Mouse (Mus musculus): Measurements from ENCODE around the gene Pou2f2. TPM values are rescaled to one million over a fixed set of nuclear protein-coding genes. Genes with fewer than 3 reads are reported as not detected.
A peak's percentile ranks its signal among the peaks of the same experiment; 100 is the strongest.

Gene Pou2f2
- 10.6 and 17.0 TPM in 2 replicates for polyA plus RNA-seq (2015; fragmentation: Nextera tagmentation; extraction: Ambion mirVana)

- ATAC-seq: peak; percentile 96
- Histone ChIP-seq H3K4me2 (ENCODE audit: low read length) (peak within 1 kb of the TSS; percentile 67), H3K27me3 (replicated peaks; ENCODE audit: control insufficient read depth, insufficient read depth, low read length) (peaks cover 20% of the 10 kb centered on the region), H3K4me3 (replicated peaks; ENCODE audit: low read length) (peak within 1 kb of the TSS; percentile 74), H3K36me3 (ENCODE audit: control insufficient read depth, insufficient read depth) (no peaks in the 10 kb centered on the region), H3K27ac (ENCODE audit: low read length) (peak within 1 kb of the TSS; percentile 100), H3K9ac (replicated peaks; ENCODE audit: low read depth, low read length) (peak within 1 kb of the TSS; percentile 93), H3K9me3 (ENCODE audit: control insufficient read depth, low read length) (no peaks in the 10 kb centered on the region), H3K4me1 (replicated peaks; ENCODE audit: control insufficient read depth, insufficient read depth, low read length) (peaks cover 38% of the 10 kb centered on the region)
- 0% methylated on average over 47 of the region's 56 CpGs for WGBS
Observed at GRCm38 (mm10) chr7:25179606-25180161, at the start of gene Pou2f2. Gene Pou2f2 (minus strand): TSS chr7:25179726.

GRCm38 (mm10) chr7:25227523-25228300 lies 48.2 kb upstream of the Pou2f2 start:
- Histone ChIP-seq H3K27ac (ENCODE audit: low read length) (no peak overlapping the region), H3K4me1 (replicated peaks; ENCODE audit: control insufficient read depth, insufficient read depth, low read length) (peaks cover under 1% of the 10 kb centered on the region; the same call in 1 of the 2 replicates), H3K4me2 (ENCODE audit: low read length) (no peak overlapping the region), H3K27me3 (replicated peaks; ENCODE audit: control insufficient read depth, insufficient read depth, low read length) (no peaks in the 10 kb centered on the region), H3K9me3 (ENCODE audit: control insufficient read depth, low read length) (no peaks in the 10 kb centered on the region), H3K4me3 (replicated peaks; ENCODE audit: low read length) (no peak overlapping the region), H3K9ac (replicated peaks; ENCODE audit: low read depth, low read length) (no peak overlapping the region), H3K36me3 (ENCODE audit: control insufficient read depth, insufficient read depth) (peaks cover 33% of the 10 kb centered on the region)
- no peak for ATAC-seq
- 94% methylated on average over 1 of the region's 1 CpGs for WGBS

- H3K27me3 ChIP-seq (replicated peaks; ENCODE audit: control insufficient read depth, insufficient read depth, low read length): no peaks in the 10 kb centered on the region
- ATAC-seq: no peak
- no peak overlapping the region for H3K4me3 ChIP-seq (replicated peaks; ENCODE audit: low read length)
- no peak overlapping the region for H3K27ac ChIP-seq (ENCODE audit: low read length)
- 84% methylated on average over 10 of the region's 10 CpGs for WGBS
- H3K36me3 ChIP-seq (ENCODE audit: control insufficient read depth, insufficient read depth): peaks cover 14% of the 10 kb centered on the region; the same call in 1 of the 2 replicates
- peak overlapping the region; percentile 92 for H3K4me2 ChIP-seq (ENCODE audit: low read length)
- no peak overlapping the region for H3K9ac ChIP-seq (replicated peaks; ENCODE audit: low read depth, low read length)
- no peaks in the 10 kb centered on the region for H3K9me3 ChIP-seq (ENCODE audit: control insufficient read depth, low read length)
- peaks cover 37% of the 10 kb centered on the region for H3K4me1 ChIP-seq (replicated peaks; ENCODE audit: control insufficient read depth, insufficient read depth, low read length)
Observed at GRCm38 (mm10) chr7:25222275-25222967, 42.9 kb upstream of the Pou2f2 start.

- Histone ChIP-seq H3K36me3 (ENCODE audit: control insufficient read depth, insufficient read depth) (peaks cover 11% of the 10 kb centered on the region; the same call in 1 of the 2 replicates), H3K9ac (replicated peaks; ENCODE audit: low read depth, low read length) (peak within 1 kb of the TSS; percentile 72), H3K27me3 (replicated peaks; ENCODE audit: control insufficient read depth, insufficient read depth, low read length) (no peaks in the 10 kb centered on the region), H3K9me3 (ENCODE audit: control insufficient read depth, low read length) (no peaks in the 10 kb centered on the region), H3K4me2 (ENCODE audit: low read length) (peak within 1 kb of the TSS; percentile 92), H3K4me3 (replicated peaks; ENCODE audit: low read length) (peak within 1 kb of the TSS; percentile 79), H3K4me1 (replicated peaks; ENCODE audit: control insufficient read depth, insufficient read depth, low read length) (peaks cover 37% of the 10 kb centered on the region), H3K27ac (ENCODE audit: low read length) (peak within 1 kb of the TSS; percentile 86)
- ATAC-seq: peak; percentile 98
- under 1% methylated on average over 44 of the region's 45 CpGs for WGBS
Observed at GRCm38 (mm10) chr7:25221102-25221883, 41.8 kb upstream of the Pou2f2 start, which contains the start of gene Zfp526. Gene Zfp526 (plus strand): TSS chr7:25221425.

- no peak for ATAC-seq
- 5% methylated on average over 20 of the region's 20 CpGs for WGBS
- H3K4me3 ChIP-seq (replicated peaks; ENCODE audit: low read length): peak within 1 kb of the TSS; percentile 79
Observed at GRCm38 (mm10) chr7:25220457-25221101, 41.1 kb upstream of the Pou2f2 start, which contains the start of gene Dedd2. Gene Dedd2 (minus strand): TSS chr7:25220615.

GRCm38 (mm10) chr7:25219756-25220456 lies 40.4 kb upstream of the Pou2f2 start:
- peaks cover 37% of the 10 kb centered on the region for H3K4me1 ChIP-seq (replicated peaks; ENCODE audit: control insufficient read depth, insufficient read depth, low read length)
- H3K9ac ChIP-seq (replicated peaks; ENCODE audit: low read depth, low read length): peak overlapping the region; percentile 72
- 3% methylated on average over 31 of the region's 31 CpGs for WGBS
- H3K27ac ChIP-seq (ENCODE audit: low read length): peak overlapping the region; percentile 66
- H3K36me3 ChIP-seq (ENCODE audit: control insufficient read depth, insufficient read depth): 0 out of 2 replicates have a peak, but pooled peaks cover 2% of the 10 kb centered on the region
- no peaks in the 10 kb centered on the region for H3K27me3 ChIP-seq (replicated peaks; ENCODE audit: control insufficient read depth, insufficient read depth, low read length)
- H3K4me3 ChIP-seq (replicated peaks; ENCODE audit: low read length): peak overlapping the region; percentile 79
- ATAC-seq: peak; percentile 61
- H3K9me3 ChIP-seq (ENCODE audit: control insufficient read depth, low read length): no peaks in the 10 kb centered on the region
- H3K4me2 ChIP-seq (ENCODE audit: low read length): peak overlapping the region; percentile 92

More at GRCm38 (mm10) chr7:25220457-25221101, 41.1 kb upstream of the Pou2f2 start, which contains the start of gene Dedd2:
- Histone ChIP-seq H3K9ac (replicated peaks; ENCODE audit: low read depth, low read length) (peak within 1 kb of the TSS; percentile 72), H3K36me3 (ENCODE audit: control insufficient read depth, insufficient read depth) (peaks cover 6% of the 10 kb centered on the region; the same call in 1 of the 2 replicates), H3K27me3 (replicated peaks; ENCODE audit: control insufficient read depth, insufficient read depth, low read length) (no peaks in the 10 kb centered on the region), H3K9me3 (ENCODE audit: control insufficient read depth, low read length) (no peaks in the 10 kb centered on the region), H3K4me2 (ENCODE audit: low read length) (peak within 1 kb of the TSS; percentile 92), H3K27ac (ENCODE audit: low read length) (peak within 1 kb of the TSS; percentile 86), H3K4me1 (replicated peaks; ENCODE audit: control insufficient read depth, insufficient read depth, low read length) (peaks cover 37% of the 10 kb centered on the region)

GRCm38 (mm10) chr7:25219416-25219750 lies 39.9 kb upstream of the Pou2f2 start:
- H3K27ac ChIP-seq (ENCODE audit: low read length): peak overlapping the region; percentile 24; the same call in 1 of the 2 replicates
- peak overlapping the region; percentile 79 for H3K4me3 ChIP-seq (replicated peaks; ENCODE audit: low read length)
- H3K4me2 ChIP-seq (ENCODE audit: low read length): peak overlapping the region; percentile 92
- peak; percentile 2; the same call in 1 of the 2 replicates for ATAC-seq
- H3K9me3 ChIP-seq (ENCODE audit: control insufficient read depth, low read length): no peaks in the 10 kb centered on the region
- H3K36me3 ChIP-seq (ENCODE audit: control insufficient read depth, insufficient read depth): 0 out of 2 replicates have a peak, but pooled peaks cover 2% of the 10 kb centered on the region
- peak overlapping the region; percentile 72 for H3K9ac ChIP-seq (replicated peaks; ENCODE audit: low read depth, low read length)
- WGBS: 0% methylated on average over 16 of the region's 16 CpGs
- H3K4me1 ChIP-seq (replicated peaks; ENCODE audit: control insufficient read depth, insufficient read depth, low read length): peaks cover 37% of the 10 kb centered on the region
- H3K27me3 ChIP-seq (replicated peaks; ENCODE audit: control insufficient read depth, insufficient read depth, low read length): no peaks in the 10 kb centered on the region
